Mouse (Mus musculus) lung, adult 2 months (tissue): Measurements from ENCODE around the gene Usp42. TPM values are rescaled to one million over a fixed set of nuclear protein-coding genes. Genes with fewer than 3 reads are reported as not detected.

Experiments used
- DNase-seq: peaks from one replicate; pipeline ENCODE4 v3.0.0; 2022
- H3K4me1 ChIP-seq: fragments of 200-500 bp; 2 replicates; pipeline ENCODE4 v1.6.1; 2011; ENCODE audit warnings: low read length; ENCODE audit not compliant: control insufficient read depth, insufficient read depth
- H3K4me3 ChIP-seq: fragments of 200-500 bp; replicated peaks from 2 replicates; pipeline ENCODE3; 2011; ENCODE audit warnings: low read depth, mild to moderate bottlenecking, control low read depth, low read length; ENCODE audit errors: extremely low read depth
- CTCF ChIP-seq: fragments of 200-500 bp; IDR thresholded peaks from 2 replicates; pipeline ENCODE4 v1.5.1; 2011; ENCODE audit warnings: mild to moderate bottlenecking, low read length, control low read depth; ENCODE audit not compliant: insufficient read depth
- POLR2A ChIP-seq: fragments of 200-500 bp; IDR thresholded peaks from 2 replicates; pipeline ENCODE4 v1.6.1; 2011; ENCODE audit warnings: low read depth, mild to moderate bottlenecking, control low read depth, low read length, borderline replicate concordance; ENCODE audit errors: extremely low read depth
- WGBS: fragments of 180-500 bp; shearing (Covaris S2); methylation state at CpG from one replicate; pipeline ENCODE4 v1.1.7; 2018; 5-methylcytosine and 5-hydroxymethylcytosine counted together
- polyA plus RNA-seq: library from polyadenylated mRNA; depleted of rRNA; stranded (reverse); fragments of >200 nt; gene quantifications from 2 replicates; pipeline ENCODE4 v1.2.3, GENCODE M21; 2012; rRNA removed

Gene Usp42
- polyA plus RNA-seq, 1 experiment, result 7.6 TPM

DNA sequence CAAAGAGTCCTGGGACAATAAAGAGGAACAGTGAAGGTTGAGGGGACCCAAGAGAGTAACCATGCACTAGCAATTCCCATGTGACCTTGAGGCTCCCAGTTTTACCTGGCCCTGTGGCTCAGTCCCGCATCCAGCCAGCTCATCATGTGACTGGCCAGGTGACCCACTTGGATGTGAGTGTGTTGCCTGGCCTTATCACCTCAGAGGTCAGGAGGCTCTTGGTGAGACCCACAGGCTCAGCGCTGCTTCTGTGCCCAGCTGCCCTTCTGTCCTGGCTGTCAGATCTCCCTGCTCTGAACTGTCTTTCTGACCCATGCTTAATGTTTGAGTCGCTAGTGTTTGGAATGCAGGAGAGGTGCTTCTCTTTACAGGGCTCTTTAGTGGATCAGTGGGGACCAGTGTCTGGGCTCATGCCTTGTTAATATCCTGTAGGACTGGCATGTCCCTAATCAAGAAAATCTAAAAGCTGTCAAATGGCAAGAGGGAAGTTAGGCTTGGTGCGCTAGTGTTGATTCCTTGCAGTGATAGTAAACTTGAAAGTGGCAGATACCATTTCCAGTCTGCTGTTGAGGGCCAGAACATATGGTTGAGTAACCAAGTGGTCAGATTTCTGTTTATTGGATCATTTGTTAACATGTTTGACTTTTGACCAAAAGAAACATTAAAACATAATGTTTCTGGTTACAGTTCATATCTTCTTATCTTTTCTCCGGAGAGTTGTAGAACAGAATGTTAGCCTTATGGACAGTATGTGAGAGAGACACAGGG, 55.7 kb downstream of the Usp42 start:
- no peak overlapping the region for H3K4me3 ChIP-seq
- 42% methylated on average over 5 of the region's 5 CpGs for WGBS
- no peak for DNase-seq

DNA sequence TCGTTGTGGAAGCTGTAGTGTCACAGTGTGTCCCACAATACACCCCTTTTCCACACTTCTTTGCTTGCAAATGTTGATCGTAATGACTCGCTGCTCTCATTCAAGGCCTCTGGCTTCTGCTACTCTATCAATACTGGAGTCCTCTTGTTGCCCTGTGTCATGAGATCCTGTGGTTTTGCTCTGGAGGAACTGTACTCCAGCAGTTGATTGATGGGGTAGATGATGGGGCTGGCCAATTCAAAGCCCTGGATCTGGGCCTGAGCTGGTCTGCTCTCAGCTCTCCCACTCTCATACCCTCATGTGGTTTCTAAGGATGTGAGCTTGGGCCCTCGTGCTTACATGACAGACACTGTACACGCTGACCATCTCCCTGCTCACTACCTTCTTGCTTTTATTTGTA, 57.5 kb downstream of the Usp42 start:
- peaks cover 38% of the 10 kb centered on the region for H3K4me1 ChIP-seq
- 46% methylated on average over 5 of the region's 5 CpGs for WGBS

More for the DNA sequence above, 55.7 kb downstream of the Usp42 start:
- peaks cover 35% of the 10 kb centered on the region for H3K4me1 ChIP-seq
- TF ChIP-seq POLR2A (no peak), CTCF (no peak)

DNA sequence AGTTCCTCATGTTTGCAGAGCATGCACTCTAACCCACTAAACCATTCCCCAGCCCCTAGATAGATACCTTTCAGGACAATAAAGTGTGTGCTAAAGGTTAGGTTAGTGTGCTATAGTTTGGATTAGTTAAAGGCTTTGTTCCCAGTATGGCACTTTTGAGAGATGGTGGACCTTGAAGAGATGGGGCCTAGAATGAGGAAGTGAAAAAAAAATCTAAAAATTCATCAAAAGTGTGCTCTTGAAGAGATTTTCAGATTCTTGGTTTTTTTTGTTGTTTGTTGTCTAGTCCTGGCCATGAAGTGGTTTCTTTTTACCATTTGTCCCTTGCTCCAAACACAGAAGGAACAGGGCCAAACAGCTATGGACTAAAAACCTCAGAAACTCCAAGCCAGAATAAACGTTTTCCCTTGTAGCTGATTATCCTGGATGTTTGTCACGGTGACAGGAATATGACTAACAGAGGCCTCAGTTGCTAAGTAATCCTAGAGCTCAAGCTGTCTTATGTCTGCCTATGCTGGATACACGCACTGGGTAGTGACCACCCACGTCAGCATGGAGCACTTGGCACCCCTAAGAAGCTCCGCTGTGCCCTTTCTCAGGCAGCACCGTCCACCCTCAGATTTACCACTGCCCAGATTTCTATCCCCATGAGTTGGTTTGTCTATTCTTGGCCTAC, 61.2 kb downstream of the Usp42 start:
- Histone ChIP-seq H3K4me1 (peaks cover 25% of the 10 kb centered on the region), H3K4me3 (no peak overlapping the region)
- WGBS, result 46% methylated on average over 6 of the region's 6 CpGs
- DNase-seq, result no peak
- TF ChIP-seq POLR2A (no peak), CTCF (no peak)

More for the DNA sequence above, 57.5 kb downstream of the Usp42 start:
- no peak for DNase-seq
- no peak for TF ChIP-seq CTCF
- no peak for TF ChIP-seq POLR2A
- no peak overlapping the region for H3K4me3 ChIP-seq

DNA sequence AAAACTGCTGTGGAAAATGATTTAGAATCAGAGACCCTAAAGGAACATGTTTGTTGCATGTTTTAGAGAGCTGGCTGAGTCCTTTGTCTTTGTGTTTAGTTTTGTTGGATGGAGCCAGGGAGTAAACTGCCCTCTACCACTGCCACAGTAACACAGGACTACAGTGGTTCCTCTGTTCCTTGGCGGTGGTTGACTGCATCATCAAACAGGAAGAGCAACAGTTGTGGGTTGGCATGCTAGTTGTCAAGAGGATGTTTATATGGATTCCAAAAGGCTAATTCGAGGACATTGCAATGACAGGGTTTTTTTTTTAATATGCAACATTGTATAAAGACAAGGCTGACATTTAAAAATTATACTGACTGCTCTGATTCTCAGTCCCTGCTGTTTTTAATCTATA, 62.2 kb downstream of the Usp42 start:
- WGBS, result 17% methylated on average over 2 of the region's 2 CpGs
- TF ChIP-seq CTCF (no peak), POLR2A (no peak)

DNA sequence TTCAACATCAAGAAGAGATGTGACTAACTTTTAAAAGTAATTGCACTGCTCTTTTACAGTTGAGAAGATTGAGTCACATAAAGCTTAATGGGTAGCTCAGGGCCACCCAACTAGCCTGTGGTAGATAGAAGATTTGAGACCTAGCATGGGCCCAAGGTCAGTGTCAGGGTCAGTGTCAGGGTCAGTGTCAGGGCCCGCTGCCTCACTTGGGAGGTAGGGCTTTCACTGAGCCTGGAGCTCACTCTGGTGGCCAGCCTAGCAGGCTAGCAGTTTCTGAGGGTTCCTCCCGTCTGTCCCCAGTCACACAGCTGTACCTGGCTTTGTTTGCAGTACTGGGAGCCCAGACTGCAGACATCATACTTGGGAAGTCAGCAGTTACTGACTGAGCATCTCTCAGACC, 62.7 kb downstream of the Usp42 start:
- WGBS, result 34% methylated on average over 2 of the region's 2 CpGs
- peaks cover 28% of the 10 kb centered on the region for H3K4me1 ChIP-seq
- TF ChIP-seq CTCF (peak; percentile 34; the same call in 1 of the 2 replicates), POLR2A (no peak)
- no peak overlapping the region for H3K4me3 ChIP-seq
- no peak for DNase-seq

More for the DNA sequence above, 62.2 kb downstream of the Usp42 start:
- no peak for DNase-seq
- H3K4me1 ChIP-seq, result peaks cover 28% of the 10 kb centered on the region
- no peak overlapping the region for H3K4me3 ChIP-seq

DNA sequence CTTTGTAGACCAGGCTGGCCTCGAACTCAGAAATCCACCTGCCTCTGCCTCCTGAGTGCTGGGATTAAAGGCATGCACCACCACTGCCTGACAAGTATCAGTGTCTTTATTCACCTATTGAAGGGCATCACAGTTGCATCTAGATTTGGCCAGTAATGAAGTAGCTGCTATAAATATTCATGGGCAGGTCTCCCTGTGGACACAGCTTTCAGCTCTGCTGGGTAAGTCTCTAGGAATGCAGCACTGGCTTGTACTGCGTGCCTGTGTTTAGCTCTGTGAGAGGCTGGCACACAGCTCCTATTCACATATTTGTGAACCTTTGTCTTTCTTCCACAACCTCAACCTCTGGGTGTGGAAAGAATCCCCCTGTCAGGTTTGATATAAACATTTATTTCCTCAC, 63.2 kb downstream of the Usp42 start:
- DNase-seq, result no peak
- H3K4me3 ChIP-seq, result no peak overlapping the region
- H3K4me1 ChIP-seq, result peaks cover 28% of the 10 kb centered on the region
- WGBS, result 48% methylated on average over 2 of the region's 2 CpGs
- TF ChIP-seq CTCF (no peak), POLR2A (no peak)

DNA sequence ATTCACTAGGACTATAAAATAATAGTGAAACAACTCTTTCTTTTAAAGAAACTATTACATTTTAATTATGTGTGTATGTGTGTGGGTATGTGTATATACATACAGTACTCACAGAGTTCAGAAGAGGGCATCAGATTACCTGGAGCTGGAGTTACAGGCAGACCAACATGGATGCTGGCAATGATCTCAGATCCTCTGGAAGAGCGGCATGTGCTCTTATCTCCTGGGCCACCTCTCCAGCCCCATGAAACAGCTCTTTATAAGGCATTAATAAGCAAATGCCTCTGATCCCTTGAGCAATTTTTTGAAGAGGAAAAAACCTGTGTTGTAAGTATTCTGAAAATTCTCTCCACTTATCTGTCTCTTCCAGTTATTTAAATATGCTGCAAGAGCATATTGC, 66.1 kb downstream of the Usp42 start:
- DNase-seq, result no peak
- Histone ChIP-seq H3K4me3 (no peak overlapping the region), H3K4me1 (peaks cover 35% of the 10 kb centered on the region)
- TF ChIP-seq POLR2A (no peak), CTCF (no peak)
- WGBS, result 60% methylated on average over 1 of the region's 1 CpGs

DNA sequence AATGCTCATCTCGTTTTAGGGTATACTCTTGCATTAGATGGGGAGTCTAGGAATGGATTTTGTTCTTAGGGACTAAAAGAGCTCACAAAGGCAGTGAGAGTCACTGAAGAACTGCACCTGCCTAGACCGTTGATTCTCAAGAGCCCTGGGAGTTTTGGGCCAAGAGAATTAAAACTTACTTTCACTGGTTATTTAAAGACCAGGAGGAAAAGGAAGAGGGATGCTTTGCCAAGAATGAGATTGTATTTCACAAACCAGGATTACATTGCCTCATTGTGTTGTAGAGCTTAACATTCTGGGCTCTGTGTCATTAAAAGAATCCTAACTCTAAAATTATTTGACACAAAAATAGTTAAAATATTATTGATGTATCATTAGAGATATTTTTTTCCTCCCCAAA, 66.5 kb downstream of the Usp42 start:
- H3K4me1 ChIP-seq, result peaks cover 34% of the 10 kb centered on the region
- 40% methylated on average over 2 of the region's 2 CpGs for WGBS
- no peak for DNase-seq
- H3K4me3 ChIP-seq, result no peak overlapping the region
- TF ChIP-seq CTCF (no peak), POLR2A (no peak)

DNA sequence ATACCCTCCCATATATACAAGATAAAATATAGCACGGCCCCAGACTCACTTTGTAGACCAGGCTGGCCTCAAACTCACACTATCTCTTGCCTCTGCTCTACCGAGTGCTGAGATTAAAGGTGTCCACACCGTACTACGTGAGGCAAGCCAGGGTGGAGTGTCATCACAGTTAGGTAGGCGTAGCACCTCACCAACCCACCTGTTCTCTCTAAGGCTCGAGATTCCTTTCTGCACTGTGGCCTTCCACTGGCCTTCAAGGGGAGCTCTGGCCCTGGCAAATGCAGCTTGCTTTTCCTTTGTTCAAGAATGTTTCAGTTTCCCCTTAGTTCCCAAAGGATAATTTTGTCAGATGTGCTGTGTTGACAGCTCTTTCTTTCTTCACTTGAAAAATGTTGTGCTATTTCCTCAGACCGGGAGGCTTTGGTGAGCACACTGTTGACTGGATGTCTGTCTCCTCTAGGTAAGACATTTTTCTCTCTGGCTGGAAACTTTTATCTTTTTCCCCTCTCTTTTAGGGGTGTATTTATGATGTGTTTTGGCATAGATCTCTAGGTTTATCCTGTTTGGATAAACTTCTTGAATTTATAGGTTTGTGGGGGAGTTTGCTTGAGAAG, 68.9 kb downstream of the Usp42 start:
- DNase-seq, result no peak
- H3K4me3 ChIP-seq, result no peak overlapping the region
- peaks cover 37% of the 10 kb centered on the region for H3K4me1 ChIP-seq
- whole genome bisulfite sequencing, result 51% methylated on average over 7 of the region's 7 CpGs
- TF ChIP-seq CTCF, result no peak
- TF ChIP-seq POLR2A, result no peak

Other genes starting within 250 kb of the Usp42 start
- 228 and 400 TPM in 2 replicates for gene Rac1, start 204.2 kb downstream of the Usp42 start, polyA plus RNA-seq
- 123 and 152 TPM in 2 replicates for gene Cyth3, start 109.8 kb downstream of the Usp42 start, polyA plus RNA-seq
- gene Eif2ak1, start 85.5 kb upstream of the Usp42 start, polyA plus RNA-seq, result 14.9 and 16.8 TPM in 2 replicates
- 0.07 and 0.18 TPM in 2 replicates for gene Ankrd61, start 165.4 kb upstream of the Usp42 start, polyA plus RNA-seq
- gene Aimp2, start 177.6 kb upstream of the Usp42 start, polyA plus RNA-seq, result 25.5 and 29.0 TPM in 2 replicates
- 2.3 and 3.4 TPM in 2 replicates for gene Pms2, start 177.7 kb upstream of the Usp42 start, polyA plus RNA-seq
- not detected in 2 replicates for gene Gm42421, start 195.9 kb upstream of the Usp42 start, polyA plus RNA-seq
- gene Rsph10b, start 200.8 kb upstream of the Usp42 start, polyA plus RNA-seq, result 3.6 and 6.4 TPM in 2 replicates